In the genomic region with DNA sequence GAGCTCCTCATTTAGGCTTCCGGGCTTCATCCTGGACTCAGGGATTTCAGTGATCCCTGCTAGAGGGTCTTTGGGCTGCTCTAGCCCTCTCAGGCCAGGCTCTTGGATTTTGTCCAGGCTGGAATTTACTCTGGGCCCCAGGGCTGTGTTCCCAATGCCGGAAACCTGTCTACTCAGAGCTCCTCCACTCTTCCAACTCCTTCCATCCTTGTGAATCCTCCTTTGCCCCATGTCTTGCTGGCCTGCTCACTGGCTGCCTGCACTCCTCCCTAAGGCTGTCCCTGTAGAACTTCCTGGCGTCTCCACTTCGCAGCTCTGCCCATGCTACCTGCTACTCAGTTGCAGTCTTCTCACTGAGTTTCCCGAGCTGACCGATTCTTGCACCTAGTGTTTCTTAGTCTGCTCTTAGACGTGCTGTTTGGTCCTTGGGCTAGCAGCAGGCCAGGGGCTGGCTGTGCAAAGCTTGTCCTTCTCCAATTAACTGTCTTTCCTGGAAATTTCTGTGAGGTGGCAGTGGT, we compare ENCODE assay signal across 8 mouse cellular contexts. TPM values are rescaled to one million over a fixed set of nuclear protein-coding genes. Genes with fewer than 3 reads are reported as not detected.
DNase-seq lines count a peak whose midpoint lies in the region; ATAC-seq and TF ChIP-seq lines count a peak whose summit lies in the region.

No protein-coding gene starts in this region.

- peaks cover 63% of the 10 kb centered on the region for H3K79me3 ChIP-seq in C2C12 (ENCODE audit: low read depth)

- peaks cover 98% of the 10 kb centered on the region for H3K79me2 ChIP-seq in C2C12 (ENCODE audit: control insufficient read depth, insufficient read depth)

- TF ChIP-seq EP300 in stomach, postnatal 0 days (optimal IDR thresholded peaks at IDR 0.05) = no peak

- H3ac ChIP-seq in C2C12 (ENCODE audit: control insufficient read depth, insufficient read length, low read depth) = peak overlapping the region; percentile 84

- H3K27ac ChIP-seq in heart, embryonic 10.5 days = peak overlapping the region; percentile 89
- no peak overlapping the region for H3K27ac ChIP-seq in forebrain, embryonic 11.5 days (ENCODE audit: low read depth, low read length)
- H3K27ac ChIP-seq in limb, embryonic 15.5 days = peak overlapping the region; percentile 71
- H3K27ac ChIP-seq in stomach, postnatal 0 days (replicated peaks) = peak overlapping the region; percentile 93

- peaks cover 5% of the 10 kb centered on the region; the same call in 1 of the 2 replicates for H3K27me3 ChIP-seq in heart, embryonic 10.5 days (ENCODE audit: insufficient read depth, poor library complexity, severe bottlenecking)
- H3K27me3 ChIP-seq in C2C12 (ENCODE audit: control insufficient read depth, insufficient read depth, insufficient read length) = no peaks in the 10 kb centered on the region
- H3K27me3 ChIP-seq in forebrain, embryonic 11.5 days (ENCODE audit: control insufficient read depth, insufficient read depth, low read length) = no peaks in the 10 kb centered on the region
- no peaks in the 10 kb centered on the region for H3K27me3 ChIP-seq in limb, embryonic 15.5 days
- H3K27me3 ChIP-seq in stomach, postnatal 0 days (ENCODE audit: control insufficient read depth, insufficient read depth, low read length) = no peaks in the 10 kb centered on the region

- peak overlapping the region; percentile 85 for H3K9ac ChIP-seq in forebrain, embryonic 11.5 days (ENCODE audit: low read length)
- peak overlapping the region; percentile 78 for H3K9ac ChIP-seq in limb, embryonic 15.5 days
- H3K9ac ChIP-seq in stomach, postnatal 0 days (ENCODE audit: low read length) = peak overlapping the region; percentile 89

- peak overlapping the region; percentile 76 for H3K4me3 ChIP-seq in heart, embryonic 10.5 days
- peak overlapping the region; percentile 87 for H3K4me3 ChIP-seq in C2C12 (ENCODE audit: insufficient read depth, poor library complexity, severe bottlenecking)
- peak overlapping the region; percentile 77 for H3K4me3 ChIP-seq in forebrain, embryonic 11.5 days (ENCODE audit: low read depth, low read length)
- peak overlapping the region; percentile 78 for H3K4me3 ChIP-seq in limb, embryonic 15.5 days
- H3K4me3 ChIP-seq in stomach, postnatal 0 days (ENCODE audit: low read depth, low read length) = peak overlapping the region; percentile 90

- 6% methylated on average over 7 of the region's 7 CpGs for WGBS in heart, embryonic 10.5 days
- WGBS in forebrain, embryonic 11.5 days = 12% methylated on average over 7 of the region's 7 CpGs
- 5% methylated on average over 7 of the region's 7 CpGs for WGBS in limb, embryonic 15.5 days
- WGBS in stomach, postnatal 0 days = 2% methylated on average over 7 of the region's 7 CpGs

- no peak for DNase-seq in heart, embryonic 10.5 days (ENCODE audit: low spot score)
- no peak for DNase-seq in heart, postnatal 25 days (ENCODE audit: low spot score)
- no peak for DNase-seq in forebrain, embryonic 11.5 days (ENCODE audit: low spot score)
- DNase-seq in stomach, postnatal 0 days (ENCODE audit: low spot score) = no peak
- no peak for DNase-seq in frontal cortex, postnatal 10 days (ENCODE audit: low spot score in 2 of 2)
- DNase-seq in urinary bladder, postnatal 10 days (ENCODE audit: low spot score) = no peak

- intact Hi-C loops in heart, postnatal 25 days (cut with DNase I) = no loop called here

- no peak for TF ChIP-seq CTCF in C2C12 (IDR thresholded peaks at IDR 0.05; ENCODE audit: control insufficient read depth, insufficient read depth, insufficient read length)
- TF ChIP-seq CTCF in stomach, postnatal 0 days (IDR thresholded peaks at IDR 0.05; ENCODE audit: low read depth) = no peak

- H3K9me3 ChIP-seq in heart, embryonic 10.5 days = no peaks in the 10 kb centered on the region
- no peaks in the 10 kb centered on the region for H3K9me3 ChIP-seq in forebrain, embryonic 11.5 days (ENCODE audit: control insufficient read depth, low read length)
- no peaks in the 10 kb centered on the region for H3K9me3 ChIP-seq in limb, embryonic 15.5 days
- no peaks in the 10 kb centered on the region for H3K9me3 ChIP-seq in stomach, postnatal 0 days (ENCODE audit: control insufficient read depth, low read length)

- 0 out of 2 replicates have a peak, but pooled peaks cover 6% of the 10 kb centered on the region for H3K36me3 ChIP-seq in heart, embryonic 10.5 days
- H3K36me3 ChIP-seq in C2C12 (ENCODE audit: control insufficient read depth, insufficient read depth) = peaks cover 32% of the 10 kb centered on the region
- H3K36me3 ChIP-seq in forebrain, embryonic 11.5 days (ENCODE audit: control insufficient read depth, insufficient read depth, low read length) = no peaks in the 10 kb centered on the region
- peaks cover 4% of the 10 kb centered on the region for H3K36me3 ChIP-seq in limb, embryonic 15.5 days
- no peaks in the 10 kb centered on the region for H3K36me3 ChIP-seq in stomach, postnatal 0 days (ENCODE audit: control insufficient read depth, insufficient read depth, low read length)

- peak overlapping the region; percentile 69 for H3K4me2 ChIP-seq in forebrain, embryonic 11.5 days (ENCODE audit: low read depth, low read length, severe bottlenecking)
- H3K4me2 ChIP-seq in limb, embryonic 15.5 days = peak overlapping the region; percentile 79
- H3K4me2 ChIP-seq in stomach, postnatal 0 days (replicated peaks; ENCODE audit: low read depth) = peak overlapping the region; percentile 88

- ATAC-seq in forebrain, embryonic 11.5 days (replicated peaks; ENCODE audit: low FRiP score) = no peak
- no peak for ATAC-seq in limb, embryonic 15.5 days (ENCODE audit: insufficient number of reproducible peaks, low FRiP score, low TSS enrichment, low read depth)
- no peak for ATAC-seq in stomach, postnatal 0 days (ENCODE audit: low FRiP score, low TSS enrichment)

- peaks cover 59% of the 10 kb centered on the region for H3K4me1 ChIP-seq in heart, embryonic 10.5 days
- H3K4me1 ChIP-seq in forebrain, embryonic 11.5 days (replicated peaks; ENCODE audit: control insufficient read depth, insufficient read depth, low read length) = peaks cover 17% of the 10 kb centered on the region
- H3K4me1 ChIP-seq in limb, embryonic 15.5 days = peaks cover 49% of the 10 kb centered on the region
- peaks cover 12% of the 10 kb centered on the region for H3K4me1 ChIP-seq in stomach, postnatal 0 days (replicated peaks; ENCODE audit: control insufficient read depth, insufficient read depth)

TF ChIP-seq in C2C12, 6 proteins besides CTCF, POLR2A, EP300 and RAD21:
- TF ChIP-seq USF1 (IDR thresholded peaks at IDR 0.05; ENCODE audit: low read depth) (no peak), FOSL1 (IDR thresholded peaks at IDR 0.05; ENCODE audit: insufficient read depth, low read length, poor library complexity, severe bottlenecking) (no peak), MYOG (IDR thresholded peaks at IDR 0.05; ENCODE audit: control insufficient read depth, extremely low read depth, insufficient read length) (no peak), CEBPB (IDR thresholded peaks at IDR 0.05; ENCODE audit: low read depth) (no peak), MAX (IDR thresholded peaks at IDR 0.05) (no peak), MYOD1 (IDR thresholded peaks at IDR 0.05; ENCODE audit: control insufficient read depth, insufficient read length, low read depth) (no peak)
TF ChIP-seq in C2C12: peak in this region for 0.

RNA-seq across cellular contexts. Expression of a gene that starts 0.7 kb away (rescaled TPM):
- polyA plus RNA-seq in heart, embryonic 10.5 days (2016; fragmentation: Nextera tagmentation; extraction: Ambion mirVana) = 86.5 and 91.3 TPM in 2 replicates
- total RNA-seq in heart, postnatal 25 days (2021) = 10 to 100 TPM; 73.6 to 81.8 TPM
- polyA plus RNA-seq in C2C12 (2012; fragmentation: generic; extraction: Trizol) = 183 TPM
- polyA plus RNA-seq in forebrain, embryonic 11.5 days (2014; fragmentation: Nextera tagmentation; extraction: Ambion mirVana) = 47.3 and 51.0 TPM in 2 replicates
- 102 and 114 TPM in 2 replicates for polyA plus RNA-seq in limb, embryonic 15.5 days (2015; fragmentation: Nextera tagmentation; extraction: Ambion mirVana)
- 105 and 108 TPM in 2 replicates for polyA plus RNA-seq in stomach, postnatal 0 days (2015; fragmentation: Nextera tagmentation; extraction: Ambion mirVana)

RNA-seq across cellular contexts. Expression of a gene that starts 18.0 kb away (rescaled TPM):
- polyA plus RNA-seq in heart, embryonic 10.5 days (2016; fragmentation: Nextera tagmentation; extraction: Ambion mirVana) = 25.5 and 28.6 TPM in 2 replicates
- total RNA-seq in heart, postnatal 25 days (2021) = 10 to 100 TPM; 14.6 to 14.9 TPM
- 8.4 TPM for polyA plus RNA-seq in C2C12 (2012; fragmentation: generic; extraction: Trizol)
- 25.7 and 26.1 TPM in 2 replicates for polyA plus RNA-seq in forebrain, embryonic 11.5 days (2014; fragmentation: Nextera tagmentation; extraction: Ambion mirVana)
- polyA plus RNA-seq in limb, embryonic 15.5 days (2015; fragmentation: Nextera tagmentation; extraction: Ambion mirVana) = 18.2 and 18.7 TPM in 2 replicates
- 6.7 and 8.3 TPM in 2 replicates for polyA plus RNA-seq in stomach, postnatal 0 days (2015; fragmentation: Nextera tagmentation; extraction: Ambion mirVana)

RNA-seq across cellular contexts. Expression of a gene that starts 53.5 kb away (rescaled TPM):
- 77.3 and 80.5 TPM in 2 replicates for polyA plus RNA-seq in heart, embryonic 10.5 days (2016; fragmentation: Nextera tagmentation; extraction: Ambion mirVana)
- total RNA-seq in heart, postnatal 25 days (2021) = 10 to 100 TPM; 27.6 to 28.0 TPM
- polyA plus RNA-seq in C2C12 (2012; fragmentation: generic; extraction: Trizol) = 61.5 TPM
- 59.8 and 70.9 TPM in 2 replicates for polyA plus RNA-seq in forebrain, embryonic 11.5 days (2014; fragmentation: Nextera tagmentation; extraction: Ambion mirVana)
- 61.5 and 70.9 TPM in 2 replicates for polyA plus RNA-seq in limb, embryonic 15.5 days (2015; fragmentation: Nextera tagmentation; extraction: Ambion mirVana)
- polyA plus RNA-seq in stomach, postnatal 0 days (2015; fragmentation: Nextera tagmentation; extraction: Ambion mirVana) = 39.8 and 42.1 TPM in 2 replicates
